Mouse (Mus musculus) forebrain, embryonic 13.5 days (tissue): ENCODE results near the gene Plod1. TPM values are rescaled to one million over a fixed set of nuclear protein-coding genes. Genes with fewer than 3 reads are reported as not detected.

ENCODE experiments used
- ATAC-seq: fragments of 200-750 bp; cut with Nextera tagmentation; 2 replicates; pipeline ENCODE4 v1.8.0; 2017
- H3K27ac ChIP-seq: fragments of 300-500 bp; sonication (generic); 2 replicates; pipeline ENCODE4 v1.5.1; 2015; ENCODE audit warnings: inconsistent platforms, mild to moderate bottlenecking, moderate library complexity
- H3K27me3 ChIP-seq: fragments of 300-500 bp; sonication (generic); 2 replicates; pipeline ENCODE4 v1.6.1; 2015; ENCODE audit warnings: mild to moderate bottlenecking, inconsistent platforms
- H3K36me3 ChIP-seq: fragments of 300-500 bp; sonication (generic); 2 replicates; pipeline ENCODE4 v1.6.1; 2015; ENCODE audit warnings: mild to moderate bottlenecking, inconsistent platforms; ENCODE audit not compliant: poor library complexity, severe bottlenecking
- H3K4me1 ChIP-seq: fragments of 300-500 bp; sonication (generic); 2 replicates; pipeline ENCODE4 v1.6.1; 2015; ENCODE audit warnings: inconsistent platforms
- H3K4me2 ChIP-seq: fragments of 300-500 bp; sonication (generic); 2 replicates; pipeline ENCODE4 v1.6.1; 2015; ENCODE audit warnings: inconsistent platforms, mild to moderate bottlenecking, moderate library complexity
- H3K4me3 ChIP-seq: fragments of 300-500 bp; sonication (generic); 2 replicates; pipeline ENCODE4 v1.5.1; 2015; ENCODE audit warnings: mild to moderate bottlenecking, inconsistent platforms
- H3K9ac ChIP-seq: fragments of 300-500 bp; sonication (generic); 2 replicates; pipeline ENCODE4 v1.6.1; 2015; ENCODE audit warnings: mild to moderate bottlenecking, inconsistent platforms
- H3K9me3 ChIP-seq: fragments of 300-500 bp; sonication (generic); replicated peaks from 2 replicates; pipeline ENCODE4 v1.6.1; 2016; ENCODE audit warnings: inconsistent platforms
- WGBS: fragments of 180-500 bp; shearing (Covaris S2); methylation state at CpG from one replicate; pipeline ENCODE4 v1.1.7; 2015; 5-methylcytosine and 5-hydroxymethylcytosine counted together
- polyA plus RNA-seq: library from polyadenylated mRNA; unstranded; fragments of >200 nt; fragmentation: Nextera tagmentation; extraction: Ambion mirVana; gene quantifications from 2 replicates; pipeline ENCODE4 v1.2.1, GENCODE M21; 2015

Plod1 gene
- polyA plus RNA-seq, 1 experiment from 2014 or later, result 14.0 TPM

GRCm38 (mm10) chr4:147865651-147866050 lies 70.9 kb downstream of the Plod1 start:
- Histone ChIP-seq H3K36me3 (peaks cover 56% of the 10 kb centered on the region), H3K4me1 (peaks cover 26% of the 10 kb centered on the region), H3K9me3 (no peaks in the 10 kb centered on the region), H3K27me3 (no peaks in the 10 kb centered on the region), H3K4me2 (no peak overlapping the region), H3K4me3 (no peak overlapping the region), H3K27ac (no peak overlapping the region), H3K9ac (no peak overlapping the region)
- no peak for ATAC-seq
- 94% methylated on average over 6 of the region's 6 CpGs for WGBS

- H3K9ac ChIP-seq, result no peak overlapping the region
- ATAC-seq, result no peak
- H3K4me2 ChIP-seq, result no peak overlapping the region
- H3K9me3 ChIP-seq, result no peaks in the 10 kb centered on the region
- H3K4me3 ChIP-seq, result no peak overlapping the region
- peaks cover 2% of the 10 kb centered on the region for H3K4me1 ChIP-seq
- WGBS, result 92% methylated on average over 3 of the region's 3 CpGs
- peaks cover 63% of the 10 kb centered on the region for H3K36me3 ChIP-seq
- H3K27ac ChIP-seq, result no peak overlapping the region
- no peaks in the 10 kb centered on the region for H3K27me3 ChIP-seq
These were observed 74.5 kb downstream of the Plod1 start for GRCm38 (mm10) chr4:147862051-147862450.

Other genes starting within 250 kb of the Plod1 start
- gene Zfp534, start 234.2 kb downstream of the Plod1 start, polyA plus RNA-seq, result not detected in 2 replicates
- gene Zfp984, start 127.0 kb downstream of the Plod1 start, polyA plus RNA-seq, result 4.6 and 4.7 TPM in 2 replicates
- gene Zfp933, start 88.4 kb downstream of the Plod1 start, polyA plus RNA-seq, result 6.6 and 8.0 TPM in 2 replicates
- 60.4 and 62.3 TPM in 2 replicates for gene Miip, start 68.0 kb downstream of the Plod1 start, polyA plus RNA-seq
- gene Fv1, start 67.8 kb downstream of the Plod1 start, polyA plus RNA-seq, result 14.8 and 15.8 TPM in 2 replicates
- gene Mfn2, start 32.1 kb downstream of the Plod1 start, polyA plus RNA-seq, result 52.4 and 61.8 TPM in 2 replicates
- gene 2510039O18Rik, start 4.1 kb upstream of the Plod1 start, polyA plus RNA-seq, result 9.0 and 10.2 TPM in 2 replicates
- gene Nppb, start 49.0 kb upstream of the Plod1 start, polyA plus RNA-seq, result not detected in 2 replicates
- gene Nppa, start 64.0 kb upstream of the Plod1 start, polyA plus RNA-seq, result 0.79 and 2.4 TPM in 2 replicates
- 21.6 and 24.8 TPM in 2 replicates for gene Clcn6, start 102.1 kb upstream of the Plod1 start, polyA plus RNA-seq
- 15.9 and 18.2 TPM in 2 replicates for gene Mthfr, start 102.3 kb upstream of the Plod1 start, polyA plus RNA-seq
- 6.9 and 8.3 TPM in 2 replicates for gene Agtrap, start 151.3 kb upstream of the Plod1 start, polyA plus RNA-seq
- gene Mad2l2, start 193.6 kb upstream of the Plod1 start, polyA plus RNA-seq, result 96.6 and 107 TPM in 2 replicates
- 11.7 and 12.5 TPM in 2 replicates for gene Draxin, start 193.9 kb upstream of the Plod1 start, polyA plus RNA-seq
- 14.2 and 16.7 TPM in 2 replicates for gene Fbxo6, start 215.4 kb upstream of the Plod1 start, polyA plus RNA-seq
- gene Fbxo44, start 223.7 kb upstream of the Plod1 start, polyA plus RNA-seq, result 62.4 and 71.9 TPM in 2 replicates
- 1.0 TPM in 2 replicates for gene Fbxo2, start 223.9 kb upstream of the Plod1 start, polyA plus RNA-seq